Mouse (Mus musculus) lung, adult 2 months (tissue): ENCODE data around the gene Memo1.

Experiments
- CTCF ChIP-seq: fragments of 200-500 bp; IDR thresholded peaks from 2 replicates; pipeline ENCODE4 v1.5.1; 2011; ENCODE audit warnings: mild to moderate bottlenecking, low read length, control low read depth; ENCODE audit not compliant: insufficient read depth
- POLR2A ChIP-seq: fragments of 200-500 bp; IDR thresholded peaks from 2 replicates; pipeline ENCODE4 v1.6.1; 2011; ENCODE audit warnings: low read depth, mild to moderate bottlenecking, control low read depth, low read length, borderline replicate concordance; ENCODE audit errors: extremely low read depth

DNA sequence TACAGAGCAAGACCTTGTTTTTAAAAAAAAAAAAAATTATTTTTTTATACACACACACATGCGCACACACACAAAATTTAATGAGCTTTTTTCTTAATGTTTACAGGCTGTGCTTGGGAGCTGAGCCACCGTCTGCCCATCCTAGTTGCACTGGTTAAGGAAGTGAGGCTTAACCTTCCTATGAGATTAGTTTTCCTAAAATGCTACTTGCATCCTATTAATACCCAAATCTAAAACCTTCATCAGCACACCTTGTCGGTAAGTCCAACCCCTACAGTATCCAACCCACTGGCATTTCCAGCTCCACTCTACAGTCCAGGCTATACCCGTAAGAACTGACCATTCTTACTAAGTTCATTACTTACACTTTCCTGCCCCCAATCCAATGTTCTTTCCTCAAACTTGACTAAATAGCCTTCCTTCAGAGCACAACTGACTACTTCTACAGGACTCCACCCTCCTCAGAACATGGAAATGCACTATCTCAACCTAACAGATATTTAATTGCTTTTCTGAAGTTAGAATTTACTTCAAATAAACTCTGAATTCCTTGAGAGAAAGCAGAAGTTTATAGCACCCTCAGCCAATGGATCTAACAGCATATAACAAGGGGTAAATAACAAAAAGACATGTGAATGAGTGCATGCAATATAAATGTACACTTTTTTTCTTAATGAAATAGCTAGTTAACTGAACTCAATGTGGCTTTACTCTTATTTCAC lies 3.5 kb downstream of the Memo1 start:
- TF ChIP-seq CTCF, result no peak
- TF ChIP-seq POLR2A, result no peak
